Mouse (Mus musculus): ENCODE measurements at regions not wholly inside any gene's neighbourhood (a gene's known extent, or its start where the extent isn't known, plus 50 kb on each side); places are given as distances from the start of the nearest gene placed in this dataset.

DNA sequence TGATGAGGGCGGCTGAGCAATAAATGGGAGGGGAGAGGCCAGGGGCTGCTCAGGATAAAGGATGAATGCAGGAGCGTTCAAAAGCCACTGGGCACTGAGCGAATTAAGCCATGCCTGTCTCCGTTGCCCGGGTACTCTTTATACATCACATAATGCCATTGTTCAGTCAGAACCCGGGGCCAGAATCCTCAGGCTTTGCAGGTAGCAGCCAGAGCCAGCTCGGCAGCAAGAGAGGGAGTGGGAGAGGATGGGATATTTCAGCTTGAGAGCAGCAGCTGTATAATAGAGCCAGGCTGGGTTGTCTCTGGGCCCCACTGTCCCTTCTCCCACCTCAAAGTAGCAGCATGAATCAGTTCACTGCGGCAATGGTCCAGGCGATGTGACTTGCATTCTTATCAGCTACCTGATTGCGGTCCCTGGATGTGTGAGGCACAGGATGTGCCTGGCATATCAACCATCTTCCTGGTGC lies 130.5 kb downstream of the Rps24 start:
- Histone ChIP-seq H3K36me3 (ENCODE audit: control insufficient read depth, insufficient read depth, low read length) (no peaks in the 10 kb centered on the region), H3K4me1 (ENCODE audit: control insufficient read depth, insufficient read depth, low read length) (peaks cover 48% of the 10 kb centered on the region), H3K4me2 (ENCODE audit: low read length) (peak overlapping the region; percentile 31), H3K9me3 (replicated peaks; ENCODE audit: control insufficient read depth, low read length) (no peaks in the 10 kb centered on the region), H3K27me3 (replicated peaks; ENCODE audit: control insufficient read depth, insufficient read depth, low read length) (no peaks in the 10 kb centered on the region), H3K27ac (ENCODE audit: low read depth, low read length) (peak overlapping the region; percentile 99), H3K9ac (ENCODE audit: low read length) (peak overlapping the region; percentile 56), H3K4me3 (ENCODE audit: low read depth, low read length) (no peak overlapping the region)
- DNase-seq (ENCODE audit: low spot score) (peak; percentile 95), ATAC-seq (peak; percentile 88)
- 5% methylated on average over 10 of the region's 10 CpGs for whole genome bisulfite sequencing

GRCm38 (mm10) chr14:24618226-24619038 lies 131.5 kb downstream of the Rps24 start:
- peak; percentile 67 for ATAC-seq
- DNase-seq (ENCODE audit: low spot score): peak; percentile 87
- H3K4me2 ChIP-seq (ENCODE audit: low read length): peak overlapping the region; percentile 31
- H3K36me3 ChIP-seq (ENCODE audit: control insufficient read depth, insufficient read depth, low read length): no peaks in the 10 kb centered on the region
- H3K4me1 ChIP-seq (ENCODE audit: control insufficient read depth, insufficient read depth, low read length): peaks cover 43% of the 10 kb centered on the region
- H3K27ac ChIP-seq (ENCODE audit: low read depth, low read length): peak overlapping the region; percentile 99
- 2% methylated on average over 16 of the region's 16 CpGs for WGBS
- peak overlapping the region; percentile 56; the same call in 1 of the 2 replicates for H3K9ac ChIP-seq (ENCODE audit: low read length)
- no peak overlapping the region for H3K4me3 ChIP-seq (ENCODE audit: low read depth, low read length)
- no peaks in the 10 kb centered on the region for H3K9me3 ChIP-seq (replicated peaks; ENCODE audit: control insufficient read depth, low read length)
- H3K27me3 ChIP-seq (replicated peaks; ENCODE audit: control insufficient read depth, insufficient read depth, low read length): no peaks in the 10 kb centered on the region

DNA sequence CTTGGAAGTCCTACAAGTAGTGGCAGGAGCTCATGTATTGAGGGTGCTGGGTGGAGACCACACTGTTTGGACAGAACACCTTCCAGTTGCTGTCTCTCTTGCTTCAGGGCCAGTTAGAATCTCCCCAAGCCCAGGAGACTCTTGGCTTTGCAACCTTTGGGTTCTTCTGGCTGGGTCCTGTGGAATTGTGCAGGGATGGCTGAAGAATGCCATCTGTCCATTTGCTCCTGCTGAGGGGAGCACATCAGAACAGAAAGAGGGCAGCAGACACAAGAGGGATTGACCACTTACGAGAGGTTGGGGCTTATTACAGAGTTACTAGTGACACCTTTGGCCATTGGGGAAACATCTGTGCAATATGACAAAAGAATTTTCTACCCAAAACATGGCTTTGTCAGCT lies 145.1 kb downstream of the Rps24 start:
- Histone ChIP-seq H3K4me2 (ENCODE audit: low read length) (no peak overlapping the region), H3K4me3 (ENCODE audit: low read depth, low read length) (no peak overlapping the region), H3K27ac (ENCODE audit: low read depth, low read length) (no peak overlapping the region), H3K9ac (ENCODE audit: low read length) (no peak overlapping the region), H3K9me3 (replicated peaks; ENCODE audit: control insufficient read depth, low read length) (no peaks in the 10 kb centered on the region), H3K27me3 (replicated peaks; ENCODE audit: control insufficient read depth, insufficient read depth, low read length) (no peaks in the 10 kb centered on the region), H3K36me3 (ENCODE audit: control insufficient read depth, insufficient read depth, low read length) (no peaks in the 10 kb centered on the region), H3K4me1 (ENCODE audit: control insufficient read depth, insufficient read depth, low read length) (no peaks in the 10 kb centered on the region)
- WGBS: 88% methylated on average over 1 of the region's 1 CpGs
- DNase-seq (ENCODE audit: low spot score) (no peak), ATAC-seq (no peak)

- Histone ChIP-seq H3K9me3 (replicated peaks; ENCODE audit: control insufficient read depth, low read length) (no peaks in the 10 kb centered on the region), H3K4me3 (ENCODE audit: low read depth, low read length) (no peak overlapping the region), H3K36me3 (ENCODE audit: control insufficient read depth, insufficient read depth, low read length) (no peaks in the 10 kb centered on the region), H3K27ac (ENCODE audit: low read depth, low read length) (no peak overlapping the region), H3K9ac (ENCODE audit: low read length) (no peak overlapping the region), H3K4me2 (ENCODE audit: low read length) (no peak overlapping the region), H3K4me1 (ENCODE audit: control insufficient read depth, insufficient read depth, low read length) (peaks cover 16% of the 10 kb centered on the region), H3K27me3 (replicated peaks; ENCODE audit: control insufficient read depth, insufficient read depth, low read length) (no peaks in the 10 kb centered on the region)
- ATAC-seq: no peak
- WGBS: 52% methylated on average over 5 of the region's 5 CpGs
- no peak for DNase-seq (ENCODE audit: low spot score)
Measured at GRCm38 (mm10) chr14:24641853-24642252, 154.9 kb downstream of the Rps24 start.

DNA sequence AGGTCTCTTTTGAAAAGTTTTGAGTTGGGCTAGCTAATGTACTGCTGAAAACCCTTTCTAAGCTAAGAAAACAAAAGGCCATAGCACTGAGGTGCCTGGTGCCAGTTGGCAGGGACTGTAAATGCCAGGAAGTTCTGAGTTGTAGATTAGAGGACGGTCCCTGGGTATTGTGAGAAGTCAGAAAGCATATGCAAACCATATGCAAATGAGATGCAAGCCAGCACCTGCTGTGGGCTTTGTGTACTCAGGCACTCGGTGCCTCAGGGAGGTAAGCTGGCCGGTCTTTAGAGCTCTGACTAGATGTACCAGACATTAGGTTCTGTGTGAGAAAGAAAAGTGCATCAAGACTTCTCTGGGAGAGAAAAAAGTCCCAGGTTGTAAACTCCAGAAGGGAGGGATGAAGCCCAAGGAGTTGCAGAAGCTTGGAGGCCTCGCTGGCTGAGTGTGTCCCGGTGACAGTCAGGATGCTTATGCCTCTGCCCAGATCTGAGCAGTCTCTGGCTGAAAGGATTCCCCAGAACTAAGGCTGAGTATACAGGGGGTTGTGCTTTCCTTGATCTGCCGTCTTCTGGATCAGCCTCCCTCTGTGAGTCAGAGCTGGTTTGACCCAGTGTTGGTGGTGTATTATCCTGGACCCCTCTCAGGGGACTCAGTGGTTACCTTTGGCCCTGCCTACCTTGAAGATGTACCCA lies 157.3 kb downstream of the Rps24 start:
- DNase-seq (ENCODE audit: low spot score) (peak; percentile 83), ATAC-seq (peak; percentile 90)
- 3% methylated on average over 6 of the region's 6 CpGs for WGBS

GRCm38 (mm10) chr14:24646239-24646848 lies 159.4 kb downstream of the Rps24 start:
- 83% methylated on average over 6 of the region's 6 CpGs for WGBS
- DNase-seq (ENCODE audit: low spot score) (peak; percentile 69), ATAC-seq (no peak)
- Histone ChIP-seq H3K4me1 (ENCODE audit: control insufficient read depth, insufficient read depth, low read length) (peaks cover 32% of the 10 kb centered on the region), H3K9ac (ENCODE audit: low read length) (no peak overlapping the region), H3K36me3 (ENCODE audit: control insufficient read depth, insufficient read depth, low read length) (no peaks in the 10 kb centered on the region), H3K9me3 (replicated peaks; ENCODE audit: control insufficient read depth, low read length) (no peaks in the 10 kb centered on the region), H3K27ac (ENCODE audit: low read depth, low read length) (0 out of 2 replicates have a peak overlapping the region, but pooled peaks have one; percentile 5), H3K27me3 (replicated peaks; ENCODE audit: control insufficient read depth, insufficient read depth, low read length) (no peaks in the 10 kb centered on the region), H3K4me3 (ENCODE audit: low read depth, low read length) (no peak overlapping the region), H3K4me2 (ENCODE audit: low read length) (no peak overlapping the region)

More for the DNA sequence above, 157.3 kb downstream of the Rps24 start:
- no peaks in the 10 kb centered on the region for H3K36me3 ChIP-seq (ENCODE audit: control insufficient read depth, insufficient read depth, low read length)
- H3K4me2 ChIP-seq (ENCODE audit: low read length): 0 out of 2 replicates have a peak overlapping the region, but pooled peaks have one; percentile 9
- peak overlapping the region; percentile 17; the same call in 1 of the 2 replicates for H3K9ac ChIP-seq (ENCODE audit: low read length)
- no peaks in the 10 kb centered on the region for H3K27me3 ChIP-seq (replicated peaks; ENCODE audit: control insufficient read depth, insufficient read depth, low read length)
- H3K9me3 ChIP-seq (replicated peaks; ENCODE audit: control insufficient read depth, low read length): no peaks in the 10 kb centered on the region
- H3K4me1 ChIP-seq (ENCODE audit: control insufficient read depth, insufficient read depth, low read length): peaks cover 17% of the 10 kb centered on the region
- peak overlapping the region; percentile 87 for H3K27ac ChIP-seq (ENCODE audit: low read depth, low read length)
- no peak overlapping the region for H3K4me3 ChIP-seq (ENCODE audit: low read depth, low read length)

- Histone ChIP-seq H3K4me1 (ENCODE audit: control insufficient read depth, insufficient read depth, low read length) (peaks cover 33% of the 10 kb centered on the region), H3K9me3 (replicated peaks; ENCODE audit: control insufficient read depth, low read length) (no peaks in the 10 kb centered on the region), H3K9ac (ENCODE audit: low read length) (no peak overlapping the region), H3K27me3 (replicated peaks; ENCODE audit: control insufficient read depth, insufficient read depth, low read length) (no peaks in the 10 kb centered on the region), H3K4me2 (ENCODE audit: low read length) (no peak overlapping the region), H3K27ac (ENCODE audit: low read depth, low read length) (no peak overlapping the region), H3K36me3 (ENCODE audit: control insufficient read depth, insufficient read depth, low read length) (no peaks in the 10 kb centered on the region), H3K4me3 (ENCODE audit: low read depth, low read length) (no peak overlapping the region)
- ATAC-seq (no peak), DNase-seq (ENCODE audit: low spot score) (no peak)
- WGBS: 93% methylated on average over 4 of the region's 4 CpGs
Measured at GRCm38 (mm10) chr14:24647722-24648121, 160.8 kb downstream of the Rps24 start.

DNA sequence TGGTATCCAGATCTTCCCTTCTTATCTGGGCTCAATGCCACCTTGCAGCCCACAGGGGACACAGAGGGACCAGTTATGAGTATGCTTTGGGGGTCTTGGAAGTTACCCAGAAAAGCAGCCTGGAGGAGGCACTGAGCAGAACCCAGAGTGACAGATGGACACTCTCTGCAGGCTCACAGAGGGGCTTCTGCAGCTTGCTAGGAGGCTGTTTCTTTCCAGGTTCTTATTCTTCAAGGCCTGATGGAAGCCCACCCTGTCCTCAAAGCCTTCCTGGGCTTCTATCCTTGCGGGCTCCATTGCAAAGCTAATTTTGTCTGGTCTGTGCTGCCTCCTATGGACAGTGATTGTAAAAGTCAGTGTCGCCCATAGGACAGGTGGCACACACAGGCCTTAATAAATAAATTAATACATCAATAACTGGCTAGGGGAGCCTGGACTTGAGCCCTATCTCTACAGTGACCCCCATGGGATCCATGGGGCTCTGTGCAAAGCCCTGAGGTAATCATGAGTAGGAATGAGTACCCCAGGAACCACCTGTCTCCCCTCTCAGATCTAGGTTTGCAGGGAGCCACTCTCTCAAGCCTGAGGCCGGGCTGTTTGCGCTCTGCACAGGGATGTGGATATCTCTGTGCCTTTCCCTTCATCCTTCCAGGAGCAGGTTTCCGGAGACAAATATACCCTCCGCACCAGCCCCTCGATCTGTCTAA lies 163.4 kb downstream of the Rps24 start:
- peak overlapping the region; percentile 81 for H3K27ac ChIP-seq (ENCODE audit: low read depth, low read length)
- DNase-seq (ENCODE audit: low spot score) (peak; percentile 69), ATAC-seq (peak; percentile 51)
- H3K4me2 ChIP-seq (ENCODE audit: low read length): no peak overlapping the region
- 31% methylated on average over 7 of the region's 7 CpGs for WGBS
- H3K4me3 ChIP-seq (ENCODE audit: low read depth, low read length): no peak overlapping the region
- peak overlapping the region; percentile 23; the same call in 1 of the 2 replicates for H3K9ac ChIP-seq (ENCODE audit: low read length)
- no peaks in the 10 kb centered on the region for H3K27me3 ChIP-seq (replicated peaks; ENCODE audit: control insufficient read depth, insufficient read depth, low read length)
- no peaks in the 10 kb centered on the region for H3K36me3 ChIP-seq (ENCODE audit: control insufficient read depth, insufficient read depth, low read length)
- no peaks in the 10 kb centered on the region for H3K9me3 ChIP-seq (replicated peaks; ENCODE audit: control insufficient read depth, low read length)
- H3K4me1 ChIP-seq (ENCODE audit: control insufficient read depth, insufficient read depth, low read length): peaks cover 22% of the 10 kb centered on the region
